Mouse (Mus musculus): ENCODE measurements around the gene Ptprm.

Ptprm gene

DNA sequence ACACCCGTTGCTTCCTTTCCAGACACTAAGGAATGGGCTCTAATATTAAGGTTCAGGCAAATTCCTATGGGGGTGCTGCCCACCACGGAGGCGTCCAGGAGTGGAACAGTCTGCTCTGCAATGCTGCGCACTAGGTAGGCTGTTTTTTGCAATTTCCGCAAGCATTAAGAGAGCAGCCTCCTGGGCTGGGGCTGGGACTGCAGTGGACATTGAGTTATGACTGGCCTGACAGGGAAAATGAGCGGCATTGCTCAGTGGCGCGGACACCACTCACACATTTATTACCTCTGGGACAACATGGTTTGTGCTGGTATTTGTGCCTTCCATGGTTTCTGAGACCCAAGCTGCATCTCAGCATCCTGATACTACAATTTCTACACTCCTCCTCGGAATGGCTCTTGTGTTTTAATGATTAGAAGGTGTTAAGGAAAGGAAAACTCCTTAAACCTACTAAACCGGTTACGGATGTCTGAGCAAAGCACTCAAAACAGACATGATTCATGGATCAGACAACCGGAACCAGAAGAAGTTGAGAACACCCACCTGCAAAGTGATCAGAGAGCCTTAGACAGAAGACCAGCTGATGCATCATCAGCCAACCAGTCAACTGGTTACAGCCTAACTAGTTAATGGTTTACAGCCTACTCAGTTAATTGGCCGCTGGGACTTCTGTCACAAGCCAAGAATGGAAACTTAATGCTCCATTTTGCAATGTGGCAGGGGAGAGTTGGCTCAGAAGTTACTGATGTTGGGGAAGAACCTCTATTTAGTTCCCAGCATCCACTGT is 76.9 kb downstream of the Ptprm start:
- DNase-seq, result no peak

DNA sequence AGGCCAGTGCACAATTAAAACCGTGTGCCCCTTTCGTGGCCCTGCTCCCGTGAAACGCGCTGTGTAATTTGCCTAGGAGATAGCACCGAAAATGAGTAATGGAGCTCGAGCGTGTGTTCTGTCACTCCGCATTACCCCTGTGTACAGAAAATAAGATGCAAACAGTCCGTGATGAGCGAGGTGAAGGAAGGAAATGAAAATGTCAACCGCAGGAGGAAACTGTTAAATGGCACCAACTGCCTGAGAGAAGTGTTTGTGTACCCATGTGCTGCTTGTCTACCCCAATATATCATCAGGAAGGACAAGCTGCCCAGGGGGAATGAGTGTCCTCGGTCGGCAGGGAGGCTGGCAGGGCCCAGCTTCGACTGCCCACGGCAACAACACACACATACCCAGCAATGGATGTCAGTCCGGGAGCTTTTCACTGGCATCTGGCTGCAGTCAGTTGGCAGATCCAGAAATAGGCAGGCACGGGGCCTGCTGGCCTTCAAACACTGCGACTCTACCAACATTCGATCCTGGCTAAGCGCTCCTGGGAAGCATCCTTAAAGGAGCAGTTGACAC is 79.6 kb downstream of the Ptprm start:
- no peak for DNase-seq

DNA sequence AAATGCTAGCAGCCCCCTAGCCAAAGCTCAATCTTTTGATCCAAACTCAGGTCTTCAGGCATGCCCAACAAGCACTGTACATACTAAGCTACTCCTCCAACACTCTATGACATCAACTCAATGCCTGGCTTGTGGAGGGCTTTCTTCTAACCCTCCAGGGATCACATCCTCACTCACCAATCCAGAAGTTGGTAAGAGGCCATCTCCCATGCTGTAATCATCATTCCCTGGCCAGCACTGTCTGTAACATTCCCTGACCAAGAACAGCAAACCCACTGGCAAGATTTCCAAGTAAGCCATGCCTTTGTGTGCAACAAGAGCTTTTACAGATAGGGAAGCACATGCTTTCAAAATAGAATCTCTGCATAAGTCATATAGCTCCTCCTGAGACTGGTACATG is 81.3 kb downstream of the Ptprm start:
- DNase-seq, result no peak

DNA sequence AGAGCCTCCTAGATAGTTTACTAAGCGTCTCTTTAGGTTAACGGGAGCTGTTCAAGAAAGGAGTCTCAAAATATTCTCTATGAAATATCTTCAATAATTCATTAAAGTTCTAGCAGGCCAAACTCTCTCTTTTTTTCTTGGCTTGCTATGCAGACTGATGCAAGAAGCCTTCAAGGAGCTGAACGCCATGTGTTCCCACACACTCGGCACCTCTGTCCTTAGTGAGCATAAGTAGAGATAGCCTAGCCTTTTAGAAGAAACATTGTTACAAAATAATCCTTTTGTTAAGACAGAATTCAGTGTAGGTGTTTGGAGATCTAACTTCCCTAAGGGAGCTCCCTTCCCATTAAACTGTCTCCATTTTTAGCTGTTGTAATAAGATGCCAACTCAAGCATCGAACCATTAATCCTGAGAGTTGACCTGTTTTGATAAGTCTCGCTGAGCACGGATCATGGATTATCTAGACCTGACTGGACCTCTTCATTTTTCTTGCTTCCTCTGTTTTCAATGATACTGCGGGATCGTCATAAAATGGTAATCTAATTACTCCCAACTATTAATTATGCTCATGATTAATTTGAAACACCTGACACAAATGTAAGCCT is 85.7 kb downstream of the Ptprm start:
- DNase-seq, result no peak

DNA sequence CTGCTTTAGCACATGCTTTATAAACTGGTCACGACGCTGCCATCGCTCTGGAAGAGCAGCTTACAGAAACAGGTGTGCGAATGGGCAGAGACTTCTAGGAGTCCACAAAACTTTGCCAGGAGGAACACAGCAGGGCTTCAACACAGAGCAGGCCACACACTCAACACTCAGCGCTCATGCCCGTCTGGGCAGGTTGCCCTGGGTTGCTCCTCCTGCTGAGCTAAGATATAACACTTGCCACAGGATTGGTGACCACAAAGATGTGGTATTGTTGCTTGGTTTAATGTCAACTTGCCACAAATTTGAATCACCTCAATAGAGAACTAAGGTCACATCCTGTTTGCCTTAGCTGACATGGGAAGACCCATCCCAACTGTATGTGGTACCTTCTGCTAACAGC is 88.0 kb downstream of the Ptprm start:
- no peak for DNase-seq

DNA sequence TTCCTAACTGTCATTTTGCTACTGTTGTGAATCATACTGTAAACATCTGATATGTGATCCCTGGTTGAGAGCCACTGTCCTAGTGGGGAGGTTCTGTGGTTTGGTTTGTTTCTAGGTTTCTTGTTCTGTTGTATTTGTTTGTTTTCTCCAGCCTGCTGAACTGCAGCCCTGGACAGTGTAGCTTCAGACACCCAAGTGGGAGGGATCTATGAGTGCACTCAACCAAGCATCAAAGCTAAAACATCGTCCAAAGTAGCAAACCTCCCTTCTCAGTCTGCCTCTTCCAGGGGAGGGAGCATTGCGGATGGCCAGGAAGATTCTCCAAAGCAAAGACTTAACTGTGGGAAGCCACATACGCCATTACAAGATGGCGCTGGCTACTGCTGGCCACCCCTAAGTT is 88.7 kb downstream of the Ptprm start:
- DNase-seq, result no peak

DNA sequence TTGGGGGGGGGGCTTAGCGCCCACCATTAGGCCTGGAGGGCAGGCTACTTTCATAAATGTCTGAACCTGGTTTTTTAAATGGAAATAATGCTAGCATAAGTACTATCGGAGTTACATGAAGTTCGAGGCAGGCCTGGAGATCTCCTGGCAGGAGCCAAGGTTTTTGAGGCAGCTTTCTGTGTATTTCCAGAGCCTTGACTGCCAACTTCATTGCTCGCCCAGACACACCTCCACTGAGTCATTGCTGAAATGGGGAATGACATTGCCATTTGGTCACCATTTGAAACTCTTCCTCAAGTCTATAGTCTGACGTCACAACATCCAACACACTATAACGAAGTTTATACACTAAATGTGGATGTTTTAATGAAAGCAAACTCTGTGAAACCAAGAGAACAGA is 89.5 kb downstream of the Ptprm start:
- DNase-seq, result no peak

DNA sequence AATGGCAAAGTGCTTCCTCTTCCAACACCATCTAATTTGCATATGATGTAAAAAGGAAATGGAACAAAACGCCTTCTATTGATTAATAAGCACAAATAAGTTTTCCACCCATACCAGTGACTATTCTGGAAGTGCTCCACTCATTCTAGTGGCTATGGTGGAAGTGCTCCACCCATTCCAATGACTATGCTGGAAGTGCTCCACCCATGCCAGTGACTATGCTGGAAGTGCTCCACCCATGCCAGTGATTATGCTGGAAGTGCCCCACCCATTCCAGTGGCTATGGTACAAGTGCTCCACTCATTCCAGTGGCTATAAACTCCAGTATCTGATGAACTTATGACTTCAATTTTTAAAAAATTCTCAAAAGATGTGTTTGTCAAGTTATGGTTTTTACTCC is 91.2 kb downstream of the Ptprm start:
- DNase-seq, result no peak

DNA sequence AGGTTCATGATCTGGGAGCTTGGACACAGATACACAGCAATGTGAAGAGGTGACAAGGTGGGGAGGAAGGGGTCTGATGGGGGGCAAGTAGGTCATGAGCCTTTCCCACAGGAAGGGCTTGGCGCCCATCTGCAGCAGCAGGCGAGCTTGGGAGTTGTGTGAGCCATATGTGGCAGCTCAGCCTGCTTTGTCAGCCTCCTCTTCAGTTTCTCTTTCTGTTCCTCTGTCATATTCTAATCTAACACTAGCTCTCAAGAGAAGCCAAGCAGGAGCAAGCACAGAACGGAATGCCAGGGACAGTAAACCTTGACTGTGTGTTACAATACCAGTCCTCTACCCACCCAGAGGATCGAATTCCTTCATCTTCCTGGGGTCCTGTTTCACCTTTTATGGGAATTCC is 94.2 kb downstream of the Ptprm start:
- DNase-seq, result no peak

DNA sequence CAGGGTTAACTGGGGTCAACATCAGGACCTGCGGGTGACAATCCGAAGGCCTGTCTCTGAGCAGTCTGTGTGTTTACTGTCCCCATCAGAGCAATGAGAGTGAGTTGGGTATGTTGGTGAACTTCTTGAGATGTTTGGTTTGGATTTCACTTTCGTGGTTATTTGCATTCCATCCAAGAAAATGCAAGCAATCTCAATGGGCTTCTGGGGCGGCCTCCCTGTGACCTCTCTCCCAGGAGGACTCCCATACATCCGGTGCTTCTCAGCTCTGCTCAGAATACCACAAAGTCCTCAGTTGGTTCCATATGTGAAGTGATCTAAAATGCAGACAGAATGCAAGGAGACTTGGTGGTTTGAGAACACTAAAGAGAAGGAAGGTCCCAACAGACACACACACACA is 96.5 kb downstream of the Ptprm start:
- DNase-seq, result no peak

DNA sequence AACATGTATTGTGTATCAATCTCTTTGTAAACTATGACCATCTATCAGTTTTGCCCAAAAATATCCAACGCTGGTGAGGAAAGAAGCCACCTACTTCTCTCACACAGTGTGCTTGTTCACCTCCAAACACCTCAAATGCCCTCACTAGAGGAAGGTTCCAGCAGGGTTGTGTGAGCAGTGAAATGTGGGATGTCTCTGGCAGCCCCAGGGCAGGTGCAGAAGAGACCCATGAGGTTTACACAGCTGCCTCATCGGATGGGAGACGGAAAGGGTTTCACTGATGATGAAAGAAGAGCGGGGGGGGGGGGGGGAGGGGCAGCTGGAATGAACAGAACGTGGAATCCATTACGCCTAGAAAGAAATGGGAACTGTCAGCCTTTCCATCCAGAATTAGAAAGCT is 98.1 kb downstream of the Ptprm start:
- DNase-seq, result no peak

DNA sequence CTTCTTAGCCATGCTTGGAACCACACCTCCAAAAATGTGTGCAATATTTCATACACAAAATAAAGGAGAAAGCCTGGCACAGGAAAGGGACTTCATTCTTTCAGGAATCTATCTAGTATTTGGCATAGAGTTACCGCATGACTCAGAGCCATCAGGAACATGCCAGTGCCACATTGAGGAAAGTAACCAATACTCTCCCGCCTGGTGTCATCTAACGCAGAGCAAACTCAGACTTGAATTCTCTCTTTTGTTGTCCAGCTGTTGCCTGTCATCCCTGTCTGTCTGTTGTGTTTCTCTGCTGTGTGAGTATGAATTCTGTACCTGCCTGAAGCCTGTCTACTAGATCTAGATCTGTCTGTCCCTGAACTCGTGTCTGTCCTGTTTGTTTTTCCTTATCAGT is 100.8 kb downstream of the Ptprm start:
- DNase-seq, result no peak

DNA sequence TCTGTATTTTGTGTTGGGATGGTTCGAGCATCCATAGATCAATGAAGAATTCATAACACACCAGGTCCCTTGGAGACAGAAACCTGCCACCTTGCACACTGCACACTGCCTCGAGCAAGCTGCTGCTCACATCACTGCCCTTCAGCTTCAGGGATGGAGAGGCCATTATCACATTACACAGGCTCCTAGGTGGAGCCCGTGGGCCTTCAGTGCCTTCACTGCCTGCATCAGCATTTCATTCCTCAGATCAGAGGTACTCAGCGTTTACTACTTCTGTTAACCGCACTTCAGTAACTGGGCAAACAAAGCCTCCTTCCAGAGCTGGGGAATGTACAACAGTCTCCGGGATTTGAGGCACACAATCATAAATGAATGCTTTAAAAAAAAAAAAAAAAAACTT is 101.3 kb downstream of the Ptprm start:
- no peak for DNase-seq

DNA sequence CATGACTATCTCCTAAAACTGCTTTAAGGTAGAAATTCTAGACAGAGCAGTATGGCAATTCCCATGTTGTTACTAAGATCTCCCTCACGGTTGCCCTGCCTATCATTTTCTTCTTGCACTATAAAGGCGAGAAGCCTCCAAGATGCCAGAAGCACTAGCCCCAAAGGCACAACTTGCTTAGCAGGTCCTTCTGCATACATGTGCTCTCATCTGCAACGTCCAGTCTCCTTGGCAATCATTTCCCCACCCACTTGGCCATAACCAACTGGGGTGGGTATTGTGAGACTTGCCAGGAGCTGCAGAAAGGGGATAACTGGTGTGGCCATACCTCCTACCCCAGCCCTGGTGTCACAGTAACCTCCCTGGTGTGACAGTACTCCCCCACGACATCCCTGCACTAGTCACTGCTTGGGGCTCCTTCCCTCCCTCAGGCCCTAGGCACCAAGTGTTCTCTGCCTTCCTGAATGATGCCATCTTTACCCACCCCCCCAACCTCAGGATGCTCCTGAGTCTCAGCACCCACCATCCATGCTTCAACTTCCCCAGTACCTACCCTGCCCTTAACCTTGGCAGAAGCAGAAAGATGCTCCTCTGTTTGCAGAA is 108.9 kb downstream of the Ptprm start:
- no peak for DNase-seq

DNA sequence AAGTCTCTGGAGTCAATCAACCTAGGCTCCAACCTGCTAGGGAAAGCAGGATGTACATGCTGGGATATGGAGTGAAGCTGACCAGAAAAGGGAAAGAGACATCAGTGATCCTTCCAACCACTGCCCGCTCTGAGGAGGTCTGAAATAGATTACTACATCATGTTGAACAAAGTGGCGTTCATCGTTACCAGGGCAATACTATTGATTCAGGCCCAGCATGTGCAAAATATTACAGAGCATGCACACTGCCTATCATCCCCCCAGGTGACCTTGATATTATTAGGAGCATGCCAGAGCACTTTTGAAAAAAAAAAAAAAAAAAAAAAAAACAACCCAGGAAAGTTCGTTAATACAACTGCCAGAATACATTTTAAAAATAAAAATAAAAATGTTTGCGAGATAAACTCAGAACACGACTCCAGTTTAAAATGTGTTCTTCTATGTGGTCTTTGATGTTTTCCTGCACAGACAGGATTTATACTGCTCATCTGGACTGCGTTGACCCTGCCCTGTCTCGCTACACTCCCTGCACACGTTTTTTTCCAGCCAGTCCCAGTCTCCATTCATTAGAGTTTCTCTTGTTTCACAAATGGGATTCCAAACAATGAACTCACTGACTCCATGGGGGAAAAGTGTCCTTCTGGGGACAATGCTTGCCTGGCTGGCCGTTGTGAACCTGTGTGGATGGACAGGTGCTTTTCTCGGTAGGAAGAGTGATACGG is 111.3 kb downstream of the Ptprm start:
- no peak for DNase-seq

DNA sequence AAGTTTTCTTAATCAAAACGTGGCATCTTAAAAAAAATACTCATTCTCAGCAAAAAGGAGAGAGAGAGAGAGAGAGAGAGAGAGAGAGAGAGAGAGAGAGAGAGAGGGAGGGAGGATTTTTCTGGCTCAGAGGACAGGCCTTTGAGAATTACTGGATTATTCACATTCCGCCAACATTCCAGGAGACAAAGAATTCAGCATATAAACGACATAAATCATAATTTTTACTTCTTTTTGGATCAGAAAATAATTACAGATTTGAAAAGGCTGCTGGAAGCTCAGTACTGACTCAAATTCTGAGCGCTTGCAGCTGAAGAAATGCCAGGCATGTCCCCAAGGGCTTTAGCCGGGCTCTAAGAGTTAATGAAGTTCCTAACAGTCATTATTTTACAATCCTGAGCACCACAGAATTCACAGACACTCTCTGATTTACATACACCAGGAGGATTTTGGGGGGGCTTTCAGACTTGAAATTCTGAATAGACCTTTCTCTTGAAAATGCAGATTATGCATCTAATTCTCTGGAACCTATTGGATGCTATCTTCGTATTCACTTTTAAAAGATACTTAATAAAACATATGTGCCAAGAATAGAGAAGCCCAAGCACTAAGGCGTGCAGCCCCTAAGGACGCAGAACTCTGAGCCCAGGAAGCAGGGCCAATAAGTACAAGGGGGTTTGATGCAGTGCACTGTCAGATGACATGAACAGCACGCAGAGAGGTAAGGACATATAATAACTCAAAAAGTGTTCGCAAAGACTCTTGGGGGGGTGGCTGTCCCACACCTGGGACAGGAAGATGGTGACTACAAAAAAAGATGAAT is 112.1 kb downstream of the Ptprm start:
- DNase-seq, result no peak

DNA sequence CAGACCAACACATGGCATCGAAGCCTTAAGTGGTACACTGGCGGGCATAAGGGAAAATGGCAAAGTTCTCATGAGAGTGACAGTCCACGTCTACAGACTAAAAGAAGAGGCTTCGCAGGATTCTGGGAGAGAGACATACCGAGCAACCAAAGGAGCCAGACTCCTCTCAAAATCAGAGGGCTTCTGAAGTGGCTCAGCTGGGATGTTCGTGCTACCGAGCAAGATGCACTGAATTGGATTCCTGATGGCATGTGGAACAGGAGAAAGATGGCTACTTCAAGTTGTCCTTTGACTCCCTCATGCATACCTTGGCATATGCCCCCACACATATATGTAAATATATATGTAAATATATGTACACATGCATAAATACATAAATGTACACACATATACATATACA is 115.4 kb downstream of the Ptprm start:
- DNase-seq, result no peak

DNA sequence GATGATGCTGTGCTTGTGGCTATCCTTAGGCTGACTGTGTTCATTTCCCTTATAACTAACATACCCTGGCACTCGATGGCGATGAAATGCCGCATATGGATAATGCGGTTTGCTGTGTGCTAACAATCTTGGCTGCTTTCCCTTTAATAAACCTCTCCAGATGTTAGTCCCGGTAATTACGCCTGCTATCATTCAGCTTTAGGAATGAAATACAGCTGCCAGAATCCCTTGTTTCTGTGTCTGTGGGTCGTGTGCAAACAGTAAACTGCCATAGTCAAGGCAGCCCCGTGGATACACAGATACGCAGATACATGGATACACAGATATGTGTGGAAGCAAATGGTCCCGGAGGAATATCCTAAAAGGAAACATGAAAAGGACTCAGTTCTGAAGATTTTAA is 116.8 kb downstream of the Ptprm start:
- no peak for DNase-seq

DNA sequence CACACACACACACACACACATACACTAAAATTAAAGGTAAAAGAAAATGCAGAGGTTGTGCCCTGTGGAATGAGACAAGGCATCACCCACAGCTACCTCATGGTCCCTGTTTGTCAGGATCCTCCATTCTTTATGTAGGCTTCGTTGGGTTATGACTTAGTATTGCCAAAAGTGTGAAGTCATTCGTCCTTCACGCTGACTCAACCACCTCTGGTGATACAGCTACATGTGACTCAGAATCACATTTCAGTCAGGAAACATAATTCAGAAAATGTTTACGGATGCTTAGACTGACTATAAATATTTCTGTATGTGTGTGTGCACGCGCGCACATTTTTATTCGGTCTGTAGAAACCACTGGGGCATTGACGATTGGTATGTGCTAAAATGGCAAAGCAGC is 121.2 kb downstream of the Ptprm start:
- DNase-seq, result no peak

DNA sequence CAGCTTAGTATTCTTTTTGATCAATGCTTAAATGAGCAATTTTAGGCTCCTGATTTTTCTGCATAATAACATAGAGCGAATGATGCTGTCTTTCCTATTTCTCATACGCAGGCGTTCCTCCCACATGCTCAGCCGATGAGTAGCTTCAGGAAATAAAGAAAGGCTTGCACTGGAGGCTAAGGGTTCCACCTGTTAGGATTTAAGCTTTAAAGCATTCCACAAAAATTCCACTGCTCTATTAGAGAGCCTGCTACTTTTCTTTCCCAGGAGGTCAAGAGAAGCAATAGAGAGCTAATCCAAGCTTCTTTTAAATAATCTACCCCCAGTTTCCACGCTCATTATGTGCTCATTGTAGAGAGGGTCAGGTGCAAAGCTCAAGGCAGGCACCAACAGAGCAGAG is 127.3 kb downstream of the Ptprm start:
- no peak for DNase-seq

DNA sequence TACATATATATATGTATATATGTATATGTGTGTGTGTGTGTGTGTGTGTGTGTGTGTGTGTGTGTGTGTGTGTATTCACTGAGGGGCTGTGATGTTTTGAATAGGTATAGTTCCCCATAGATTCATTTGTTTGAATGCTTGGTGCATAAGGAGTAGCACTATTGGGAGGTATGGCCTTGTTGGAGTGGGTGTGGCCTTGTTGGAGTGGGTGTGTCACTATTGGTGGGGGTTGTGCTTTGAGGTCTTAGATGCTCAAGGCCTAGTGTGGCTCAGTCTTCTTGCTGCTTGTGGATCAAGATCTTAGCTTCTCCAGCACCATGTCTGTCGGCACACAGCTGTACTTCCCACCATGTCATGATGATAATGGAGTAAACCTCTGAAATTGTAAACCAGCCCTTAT is 138.9 kb downstream of the Ptprm start:
- no peak for DNase-seq

DNA sequence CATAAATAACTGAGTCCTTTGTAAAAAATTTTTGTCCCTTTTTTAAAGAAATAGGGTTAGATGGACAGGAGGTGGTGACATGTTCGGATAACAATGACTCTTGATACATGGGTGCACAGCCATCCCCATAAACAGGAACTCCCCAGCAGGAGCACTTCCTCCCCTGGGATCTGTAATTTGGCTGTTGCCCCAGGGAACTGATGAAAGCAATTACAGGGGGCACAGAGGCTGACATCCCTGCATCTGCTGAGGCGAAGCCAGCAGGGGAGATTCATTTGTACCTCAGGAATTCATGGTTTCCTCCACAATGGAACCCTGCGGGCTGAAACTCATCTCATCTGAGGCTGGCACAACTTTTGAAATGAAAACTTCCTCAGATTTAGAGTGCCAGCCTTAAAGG is 140.5 kb downstream of the Ptprm start:
- DNase-seq, result no peak

Data from lung, postnatal 14 days (tissue).